Mouse (Mus musculus): Measurements from ENCODE around the gene Aire. TPM values are rescaled to one million over a fixed set of nuclear protein-coding genes. Genes with fewer than 3 reads are reported as not detected.

Aire gene
- 0.02 TPM in 2 replicates for polyA plus RNA-seq (2012; rRNA removed)

DNA sequence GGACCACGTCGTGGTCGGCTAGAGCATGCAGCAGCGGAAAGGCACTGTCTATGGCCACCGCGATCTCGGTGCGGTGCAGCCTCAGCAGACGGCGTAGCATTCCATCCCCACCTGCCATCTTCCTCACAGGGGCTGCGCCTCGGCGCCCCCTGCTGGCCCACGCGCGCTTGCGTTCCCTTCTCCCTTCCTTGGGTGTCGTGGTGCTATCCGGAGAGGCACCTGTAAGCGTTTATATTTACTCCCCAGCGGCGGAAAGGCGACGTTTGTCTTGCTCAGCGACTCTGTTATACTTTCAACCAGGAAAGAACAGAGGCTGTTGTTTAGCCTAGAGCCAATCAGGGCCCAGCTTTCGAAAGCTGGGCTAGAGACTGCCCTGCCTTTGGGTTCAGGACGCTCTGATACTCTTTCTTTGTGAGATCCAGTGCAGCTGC lies at the start of gene Aire:
TSS of gene Aire (minus strand) at position 205 of the 431 bp plus-strand sequence.

GRCm38 (mm10) chr10:78069101-78070011 lies 25.9 kb upstream of the Aire start, which contains the start of gene Icosl:
Gene Icosl, plus strand, starts transcription at chr10:78069302.

GRCm38 (mm10) chr10:78041647-78042046 lies 1.8 kb downstream of the Aire start, which contains the start of gene Dnmt3l:
Gene Dnmt3l, plus strand, starts transcription at chr10:78041947.

DNA sequence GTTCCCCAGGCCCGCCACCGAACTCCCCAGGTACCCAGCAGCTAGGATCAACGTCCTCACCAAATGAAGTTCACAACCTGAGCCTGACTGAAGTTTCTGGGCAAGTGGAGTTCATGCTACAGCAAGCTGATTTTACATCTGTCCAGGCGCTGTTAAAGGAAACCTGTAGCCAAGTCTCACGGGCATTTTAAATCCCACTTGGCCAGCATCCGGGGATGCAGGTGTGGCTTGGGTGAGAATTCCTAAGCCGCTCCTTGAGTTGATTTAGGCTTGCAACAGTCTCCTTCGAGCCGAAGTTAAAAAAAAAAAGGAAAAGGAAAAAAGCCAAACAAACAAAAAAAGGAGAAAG lies 33.5 kb downstream of the Aire start, which contains the start of gene Pfkl:
TSS of gene Pfkl (minus strand) at position 139 of the 349 bp plus-strand sequence.

Other genes with a start within 250 kb of the Aire start
- gene Gm9639, start 248.5 kb downstream of the Aire start, polyA plus RNA-seq (2012; rRNA removed) = not detected in 2 replicates
- gene Gm19668, start 244.5 kb downstream of the Aire start, polyA plus RNA-seq (2012; rRNA removed) = not detected in 2 replicates
- gene Gm9507, start 231.8 kb downstream of the Aire start, polyA plus RNA-seq (2012; rRNA removed) = not detected in 2 replicates
- not detected in 2 replicates for gene Gm2696, start 228.9 kb downstream of the Aire start, polyA plus RNA-seq (2012; rRNA removed)
- not detected in 2 replicates for gene Krtap10-4, start 216.5 kb downstream of the Aire start, polyA plus RNA-seq (2012; rRNA removed)
- gene Krtap10-10, start 207.7 kb downstream of the Aire start, polyA plus RNA-seq (2012; rRNA removed) = not detected in 2 replicates
- not detected in 2 replicates for gene Gm36176, start 196.8 kb downstream of the Aire start, polyA plus RNA-seq (2012; rRNA removed)
- gene Gm10318, start 190.8 kb downstream of the Aire start, polyA plus RNA-seq (2012; rRNA removed) = not detected in 2 replicates
- not detected in 2 replicates for gene Gm3285, start 181.6 kb downstream of the Aire start, polyA plus RNA-seq (2012; rRNA removed)
- gene Lrrc3, start 141.1 kb downstream of the Aire start, polyA plus RNA-seq (2012; rRNA removed) = 17.4 and 18.2 TPM in 2 replicates
- 9.9 and 16.6 TPM in 2 replicates for gene Trpm2, start 73.0 kb downstream of the Aire start, polyA plus RNA-seq (2012; rRNA removed)
- 4.6 and 5.0 TPM in 2 replicates for gene 1810043G02Rik, start 65.1 kb downstream of the Aire start, polyA plus RNA-seq (2012; rRNA removed)
- 52.9 and 54.7 TPM in 2 replicates for gene Pfkl, start 33.5 kb downstream of the Aire start, polyA plus RNA-seq (2012; rRNA removed)
- 0.02 and 0.05 TPM in 2 replicates for gene Dnmt3l, start 1.7 kb downstream of the Aire start, polyA plus RNA-seq (2012; rRNA removed)
- gene Icosl, start 25.7 kb upstream of the Aire start, polyA plus RNA-seq (2012; rRNA removed) = 3.0 and 3.3 TPM in 2 replicates
- 65.9 and 70.8 TPM in 2 replicates for gene D10Jhu81e, start 126.2 kb upstream of the Aire start, polyA plus RNA-seq (2012; rRNA removed)
- gene Pwp2, start 141.5 kb upstream of the Aire start, polyA plus RNA-seq (2012; rRNA removed) = 5.5 and 5.8 TPM in 2 replicates
- gene Trappc10, start 201.0 kb upstream of the Aire start, polyA plus RNA-seq (2012; rRNA removed) = 11.6 and 11.9 TPM in 2 replicates

All from liver, embryonic 18 days (tissue).